Mouse (Mus musculus): ENCODE measurements around the gene Afg1l. TPM values are rescaled to one million over a fixed set of nuclear protein-coding genes. Genes with fewer than 3 reads are reported as not detected.

Afg1l gene
- polyA plus RNA-seq, 1 experiment from 2014 or later = 9.1 TPM

- Histone ChIP-seq H3K27me3 (no peaks in the 10 kb centered on the region), H3K4me3 (peak overlapping the region; percentile 14; the same call in 1 of the 2 replicates), H3K36me3 (no peaks in the 10 kb centered on the region), H3K4me1 (no peaks in the 10 kb centered on the region), H3K9ac (no peak overlapping the region), H3K27ac (no peak overlapping the region), H3K9me3 (no peaks in the 10 kb centered on the region), H3K4me2 (peak overlapping the region; percentile 45)
- 32% methylated on average over 8 of the region's 8 CpGs for WGBS
- no peak for ATAC-seq (ENCODE audit: borderline replicate concordance, extremely low read depth, low FRiP score, low TSS enrichment)
These were observed 169.7 kb downstream of the Afg1l start for GRCm38 (mm10) chr10:42308687-42308987.

GRCm38 (mm10) chr10:42307980-42308686 is 170.2 kb downstream of the Afg1l start:
- no peaks in the 10 kb centered on the region for H3K27me3 ChIP-seq
- WGBS = 9% methylated on average over 20 of the region's 20 CpGs
- no peak for ATAC-seq (ENCODE audit: borderline replicate concordance, extremely low read depth, low FRiP score, low TSS enrichment)
- H3K9me3 ChIP-seq = no peaks in the 10 kb centered on the region
- peak overlapping the region; percentile 45 for H3K4me2 ChIP-seq
- no peaks in the 10 kb centered on the region for H3K4me1 ChIP-seq
- H3K36me3 ChIP-seq = no peaks in the 10 kb centered on the region
- peak overlapping the region; percentile 14; the same call in 1 of the 2 replicates for H3K4me3 ChIP-seq
- H3K27ac ChIP-seq = no peak overlapping the region
- no peak overlapping the region for H3K9ac ChIP-seq

GRCm38 (mm10) chr10:42306422-42306821 is 171.9 kb downstream of the Afg1l start:
- H3K4me2 ChIP-seq = no peak overlapping the region
- ATAC-seq (ENCODE audit: borderline replicate concordance, extremely low read depth, low FRiP score, low TSS enrichment) = no peak
- H3K9ac ChIP-seq = no peak overlapping the region
- H3K9me3 ChIP-seq = no peaks in the 10 kb centered on the region
- H3K27ac ChIP-seq = no peak overlapping the region
- no peaks in the 10 kb centered on the region for H3K4me1 ChIP-seq
- no peaks in the 10 kb centered on the region for H3K36me3 ChIP-seq
- 80% methylated on average over 8 of the region's 8 CpGs for WGBS
- H3K27me3 ChIP-seq = no peaks in the 10 kb centered on the region
- H3K4me3 ChIP-seq = no peak overlapping the region

GRCm38 (mm10) chr10:42300805-42301204 is 177.6 kb downstream of the Afg1l start:
- ATAC-seq (ENCODE audit: borderline replicate concordance, extremely low read depth, low FRiP score, low TSS enrichment) = no peak
- Histone ChIP-seq H3K27me3 (no peaks in the 10 kb centered on the region), H3K4me3 (no peak overlapping the region), H3K27ac (no peak overlapping the region), H3K9ac (no peak overlapping the region), H3K4me2 (no peak overlapping the region), H3K9me3 (no peaks in the 10 kb centered on the region), H3K4me1 (no peaks in the 10 kb centered on the region), H3K36me3 (no peaks in the 10 kb centered on the region)
- WGBS = 50% methylated on average over 4 of the region's 4 CpGs

- 46% methylated on average over 7 of the region's 7 CpGs for WGBS
- Histone ChIP-seq H3K9me3 (no peaks in the 10 kb centered on the region), H3K27ac (no peak overlapping the region), H3K36me3 (no peaks in the 10 kb centered on the region), H3K9ac (no peak overlapping the region), H3K4me1 (no peaks in the 10 kb centered on the region), H3K4me2 (no peak overlapping the region), H3K27me3 (no peaks in the 10 kb centered on the region), H3K4me3 (no peak overlapping the region)
- ATAC-seq (ENCODE audit: borderline replicate concordance, extremely low read depth, low FRiP score, low TSS enrichment) = no peak
These were observed 178.4 kb downstream of the Afg1l start for GRCm38 (mm10) chr10:42299967-42300366.

GRCm38 (mm10) chr10:42299426-42299825 is 178.9 kb downstream of the Afg1l start:
- H3K4me3 ChIP-seq = no peak overlapping the region
- ATAC-seq (ENCODE audit: borderline replicate concordance, extremely low read depth, low FRiP score, low TSS enrichment) = no peak
- no peaks in the 10 kb centered on the region for H3K9me3 ChIP-seq
- WGBS = 74% methylated on average over 6 of the region's 6 CpGs
- H3K4me1 ChIP-seq = no peaks in the 10 kb centered on the region
- H3K27ac ChIP-seq = no peak overlapping the region
- no peak overlapping the region for H3K4me2 ChIP-seq
- H3K27me3 ChIP-seq = no peaks in the 10 kb centered on the region
- H3K9ac ChIP-seq = no peak overlapping the region
- H3K36me3 ChIP-seq = no peaks in the 10 kb centered on the region

GRCm38 (mm10) chr10:42297954-42298353 is 180.4 kb downstream of the Afg1l start:
- no peak overlapping the region for H3K27ac ChIP-seq
- H3K4me1 ChIP-seq = no peaks in the 10 kb centered on the region; the same call in 1 of the 2 replicates
- no peak for ATAC-seq (ENCODE audit: borderline replicate concordance, extremely low read depth, low FRiP score, low TSS enrichment)
- no peak overlapping the region for H3K4me2 ChIP-seq
- H3K9ac ChIP-seq = no peak overlapping the region
- no peaks in the 10 kb centered on the region for H3K36me3 ChIP-seq
- 82% methylated on average over 1 of the region's 1 CpGs for WGBS
- H3K27me3 ChIP-seq = no peaks in the 10 kb centered on the region
- H3K4me3 ChIP-seq = no peak overlapping the region
- H3K9me3 ChIP-seq = no peaks in the 10 kb centered on the region

GRCm38 (mm10) chr10:42297109-42297508 is 181.3 kb downstream of the Afg1l start:
- no peak overlapping the region for H3K27ac ChIP-seq
- 74% methylated on average over 2 of the region's 2 CpGs for WGBS
- no peaks in the 10 kb centered on the region for H3K36me3 ChIP-seq
- no peaks in the 10 kb centered on the region for H3K27me3 ChIP-seq
- ATAC-seq (ENCODE audit: borderline replicate concordance, extremely low read depth, low FRiP score, low TSS enrichment) = no peak
- H3K4me3 ChIP-seq = no peak overlapping the region
- no peak overlapping the region for H3K4me2 ChIP-seq
- H3K9ac ChIP-seq = no peak overlapping the region
- H3K4me1 ChIP-seq = no peaks in the 10 kb centered on the region; the same call in 1 of the 2 replicates
- H3K9me3 ChIP-seq = no peaks in the 10 kb centered on the region

GRCm38 (mm10) chr10:42296559-42296958 is 181.8 kb downstream of the Afg1l start:
- Histone ChIP-seq H3K4me1 (no peaks in the 10 kb centered on the region; the same call in 1 of the 2 replicates), H3K27me3 (no peaks in the 10 kb centered on the region), H3K36me3 (no peaks in the 10 kb centered on the region), H3K9me3 (no peaks in the 10 kb centered on the region), H3K4me3 (no peak overlapping the region), H3K9ac (no peak overlapping the region), H3K27ac (no peak overlapping the region), H3K4me2 (no peak overlapping the region)
- WGBS = 57% methylated on average over 4 of the region's 4 CpGs
- ATAC-seq (ENCODE audit: borderline replicate concordance, extremely low read depth, low FRiP score, low TSS enrichment) = no peak

- ATAC-seq (ENCODE audit: borderline replicate concordance, extremely low read depth, low FRiP score, low TSS enrichment) = no peak
- 13% methylated on average over 1 of the region's 1 CpGs for WGBS
- no peak overlapping the region for H3K4me3 ChIP-seq
- no peaks in the 10 kb centered on the region; the same call in 1 of the 2 replicates for H3K4me1 ChIP-seq
- no peaks in the 10 kb centered on the region for H3K36me3 ChIP-seq
- H3K27me3 ChIP-seq = no peaks in the 10 kb centered on the region
- H3K9me3 ChIP-seq = no peaks in the 10 kb centered on the region
- H3K9ac ChIP-seq = no peak overlapping the region
- H3K4me2 ChIP-seq = no peak overlapping the region
- H3K27ac ChIP-seq = no peak overlapping the region
These were observed 183.3 kb downstream of the Afg1l start for GRCm38 (mm10) chr10:42295028-42295427.

GRCm38 (mm10) chr10:42294392-42294791 is 184.0 kb downstream of the Afg1l start:
- 66% methylated on average over 2 of the region's 2 CpGs for WGBS
- Histone ChIP-seq H3K27ac (no peak overlapping the region), H3K27me3 (no peaks in the 10 kb centered on the region), H3K4me1 (no peaks in the 10 kb centered on the region; the same call in 1 of the 2 replicates), H3K9ac (no peak overlapping the region), H3K36me3 (no peaks in the 10 kb centered on the region), H3K4me2 (no peak overlapping the region), H3K4me3 (no peak overlapping the region), H3K9me3 (no peaks in the 10 kb centered on the region)
- no peak for ATAC-seq (ENCODE audit: borderline replicate concordance, extremely low read depth, low FRiP score, low TSS enrichment)

GRCm38 (mm10) chr10:42293877-42294276 is 184.5 kb downstream of the Afg1l start:
- Histone ChIP-seq H3K36me3 (no peaks in the 10 kb centered on the region), H3K4me3 (no peak overlapping the region), H3K27me3 (no peaks in the 10 kb centered on the region), H3K9me3 (no peaks in the 10 kb centered on the region), H3K4me2 (no peak overlapping the region), H3K4me1 (no peaks in the 10 kb centered on the region; the same call in 1 of the 2 replicates), H3K27ac (no peak overlapping the region), H3K9ac (no peak overlapping the region)
- ATAC-seq (ENCODE audit: borderline replicate concordance, extremely low read depth, low FRiP score, low TSS enrichment) = no peak
- 32% methylated on average over 4 of the region's 4 CpGs for WGBS
